ENCODE assay signal across 8 mouse cellular contexts in the genomic region with DNA sequence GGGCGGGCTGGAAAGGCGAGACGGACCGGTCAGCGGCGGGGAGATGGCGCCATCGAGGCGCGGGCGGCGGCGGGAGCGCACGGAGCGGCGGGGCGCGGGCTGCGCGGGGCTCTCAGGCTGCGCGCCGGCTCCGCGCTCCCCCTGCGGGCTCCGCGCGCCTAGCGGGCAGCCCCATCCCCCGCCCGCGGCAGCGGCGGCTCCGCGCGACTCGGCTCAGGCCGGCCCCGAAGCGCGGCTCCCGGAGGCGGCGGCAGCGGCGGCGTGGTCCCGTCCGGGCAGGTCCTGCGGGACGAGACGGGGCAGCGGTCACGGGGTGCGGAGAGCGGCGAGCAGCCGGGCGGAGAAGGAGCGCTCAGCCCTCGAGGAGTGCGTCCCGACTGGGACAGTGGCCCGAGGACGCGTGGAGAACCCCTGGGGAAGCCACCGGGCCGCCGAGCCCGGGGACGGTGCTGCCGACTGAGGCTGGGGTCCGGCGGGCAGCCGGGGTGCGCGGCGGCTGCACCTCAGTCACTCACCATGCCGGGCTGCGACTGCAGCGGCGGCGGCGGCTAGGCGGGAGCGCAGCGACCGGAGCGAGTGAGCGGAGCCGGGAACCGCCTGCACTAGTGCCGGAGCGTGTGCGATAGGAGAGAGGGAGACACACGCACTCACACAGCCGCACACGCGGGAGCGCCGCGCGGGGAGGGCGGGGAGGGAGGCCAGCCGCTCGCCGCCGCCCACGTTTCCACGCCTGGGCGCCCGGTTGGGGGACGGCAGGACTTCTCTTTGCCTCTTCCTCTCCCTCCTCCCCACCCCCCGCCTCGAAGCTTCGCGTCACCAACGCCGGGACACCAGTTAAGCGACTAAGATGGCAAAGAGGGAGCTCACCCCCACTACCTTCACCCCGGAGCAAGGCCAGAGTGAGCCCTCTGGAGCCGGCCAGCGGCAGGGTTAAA. TPM values are rescaled to one million over a fixed set of nuclear protein-coding genes. Genes with fewer than 3 reads are reported as not detected.
DNase-seq lines count a peak whose midpoint lies in the region; ATAC-seq lines count a peak whose summit lies in the region.

No protein-coding gene starts in this region.

- intact Hi-C loops in left cerebral cortex, postnatal 14 days (cut with DNase I): loop anchor here (5.0 to 10.0 kb wide), 2 partner anchors 404 to 702 kb away; no protein-coding TSS in a partner anchor

- H3K9me3 ChIP-seq in midbrain, embryonic 14.5 days (ENCODE audit: control insufficient read depth, low read length): no peaks in the 10 kb centered on the region

- DNase-seq in adrenal gland, adult (ENCODE audit: inconsistent age in 2 of 2, low spot score in 1 of 2): peak; percentile 3 to 66
- DNase-seq in adrenal gland, postnatal 4 days (ENCODE audit: low spot score in 2 of 2): no peak
- peak; percentile 22 for DNase-seq in thymus, postnatal 4 days
- DNase-seq in thymus, postnatal 25 days: no peak
- peak; percentile 16 for DNase-seq in heart, postnatal 4 days
- peak; percentile 28 to 39 for DNase-seq in left cerebral cortex, postnatal 14 days (ENCODE audit: low spot score in 2 of 2)
- peak; percentile 81 for DNase-seq in midbrain, embryonic 14.5 days
- DNase-seq in testis, postnatal 14 days (ENCODE audit: low spot score): peak; percentile 12

- peak overlapping the region; percentile 91 for H3K4me2 ChIP-seq in midbrain, embryonic 14.5 days (ENCODE audit: low read length)

- peak overlapping the region; percentile 70 for H3K27ac ChIP-seq in midbrain, embryonic 14.5 days (replicated peaks; ENCODE audit: low read depth, low read length)

- peaks cover 29% of the 10 kb centered on the region for H3K27me3 ChIP-seq in midbrain, embryonic 14.5 days (ENCODE audit: control insufficient read depth, insufficient read depth, low read length)

- peak; percentile 83 for ATAC-seq in midbrain, embryonic 14.5 days (ENCODE audit: low FRiP score, low TSS enrichment)

- no peaks in the 10 kb centered on the region for H3K36me3 ChIP-seq in midbrain, embryonic 14.5 days (ENCODE audit: control insufficient read depth, insufficient read depth, low read length)

- WGBS in midbrain, embryonic 14.5 days: under 1% methylated on average over 88 of the region's 126 CpGs

- H3K9ac ChIP-seq in midbrain, embryonic 14.5 days (replicated peaks; ENCODE audit: low read length): peak overlapping the region; percentile 69

- peaks cover 4% of the 10 kb centered on the region; the same call in 1 of the 2 replicates for H3K4me1 ChIP-seq in midbrain, embryonic 14.5 days (ENCODE audit: control insufficient read depth, insufficient read depth, low read length)

- H3K4me3 ChIP-seq in midbrain, embryonic 14.5 days (replicated peaks; ENCODE audit: low read depth, low read length): peak overlapping the region; percentile 69

RNA-seq across cellular contexts. Expression of a gene that starts 0.5 kb away (rescaled TPM):
- total RNA-seq in adrenal gland, postnatal 4 days (2021): under 1 TPM; 0.31 to 0.45 TPM
- 1 to 10 TPM; 1.3 to 1.5 TPM for total RNA-seq in heart, postnatal 4 days (2021)
- total RNA-seq in left cerebral cortex, postnatal 14 days (2021): 10 to 100 TPM; 27.7 to 30.0 TPM
- 2.9 and 3.8 TPM in 2 replicates for polyA plus RNA-seq in midbrain, embryonic 14.5 days (2014; fragmentation: Nextera tagmentation; extraction: Ambion mirVana)

Comparison
In these comparisons a context has a peak if more than half of its experiments do, and no peak if none do; other contexts are left out.
1. DNase-seq: peak in adrenal gland, adult (2 of 2), thymus, postnatal 4 days (single experiment), heart, postnatal 4 days (single experiment), left cerebral cortex, postnatal 14 days (2 of 2), midbrain, embryonic 14.5 days (single experiment) and testis, postnatal 14 days (single experiment); none in adrenal gland, postnatal 4 days (0 of 2) and thymus, postnatal 25 days (single experiment).
2. RNA of a gene that starts 0.5 kb away (total RNA-seq): 27.7 to 30.0 TPM in left cerebral cortex, postnatal 14 days; 1.3 to 1.5 TPM in heart, postnatal 4 days and 0.31 to 0.45 TPM in adrenal gland, postnatal 4 days; every median in the first group is over 10 times any median in the second.